Mouse (Mus musculus) gastrocnemius, postnatal 10 days (tissue): Measurements from ENCODE around the gene Irx6. TPM values are rescaled to one million over a fixed set of nuclear protein-coding genes. Genes with fewer than 3 reads are reported as not detected.

Experiments used
- DNase-seq: peaks from one replicate; pipeline ENCODE4 v3.0.0; 2021; ENCODE audit warnings: mixed read lengths
- total RNA-seq, 2 experiments: library from RNA; stranded (reverse); gene quantifications; 2 replicates each; pipeline ENCODE4 v1.2.3; 2021

The Irx6 gene
- total RNA-seq, 2 experiments from 2014 or later: 0.07 TPM; not detected in 1

DNA sequence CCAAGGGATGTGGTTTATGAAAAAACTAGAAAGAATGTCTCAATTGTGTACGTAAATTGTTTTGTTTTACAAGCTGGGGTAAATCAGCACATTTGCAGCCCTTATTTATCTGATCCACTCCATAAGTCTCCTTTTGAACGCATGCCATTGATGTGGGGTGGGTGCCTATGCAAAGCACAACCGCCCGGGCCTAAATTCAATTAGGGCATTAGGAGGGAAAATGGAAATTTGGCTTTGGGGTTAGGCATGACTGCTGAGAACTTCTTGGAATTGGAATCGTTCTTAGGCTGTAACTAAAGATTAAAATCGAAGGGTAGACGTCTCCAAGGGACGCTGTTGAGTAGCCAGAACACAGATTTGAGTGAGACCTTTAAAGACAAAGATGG lies 47.8 kb downstream of the Irx6 start:
- no peak for DNase-seq

DNA sequence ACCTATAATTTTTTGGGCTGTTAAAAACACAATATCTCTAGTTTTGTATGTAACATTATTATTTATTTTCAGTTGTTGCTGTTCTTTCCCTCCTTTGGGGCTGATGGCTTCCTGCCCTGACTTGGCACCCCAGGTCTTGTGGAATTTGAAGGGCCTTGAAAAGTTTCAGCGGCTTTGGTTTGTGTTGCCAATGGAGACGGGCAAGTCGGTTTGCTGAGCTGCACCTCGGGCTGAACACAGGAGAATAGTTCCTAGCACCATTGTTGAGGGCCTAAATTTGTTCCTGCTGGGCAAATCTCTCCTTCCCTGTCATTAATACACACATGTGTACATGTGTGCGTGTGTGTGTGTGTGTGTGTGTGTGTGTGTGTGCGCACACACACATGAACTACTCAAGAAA lies 49.2 kb downstream of the Irx6 start:
- no peak for DNase-seq

DNA sequence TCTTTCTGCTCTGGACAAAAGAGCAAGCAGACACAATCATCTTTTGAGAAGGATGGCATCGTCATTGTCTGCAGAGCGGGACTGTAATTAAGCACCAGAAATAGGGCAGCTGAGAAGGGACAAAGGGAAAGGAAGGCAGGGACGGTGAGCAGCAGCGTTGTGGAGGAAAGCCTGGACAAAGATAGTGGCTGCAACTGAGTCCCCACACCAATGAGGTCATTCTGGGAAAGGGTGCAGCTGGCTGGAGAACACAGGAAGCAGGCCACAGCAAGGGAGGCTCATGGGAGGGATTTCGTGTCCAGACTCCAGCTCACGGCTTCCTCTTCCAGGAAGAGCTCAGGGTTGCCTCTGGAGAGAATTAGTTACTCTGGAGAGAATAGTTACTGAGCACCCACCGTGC lies 49.9 kb downstream of the Irx6 start:
- no peak for DNase-seq

DNA sequence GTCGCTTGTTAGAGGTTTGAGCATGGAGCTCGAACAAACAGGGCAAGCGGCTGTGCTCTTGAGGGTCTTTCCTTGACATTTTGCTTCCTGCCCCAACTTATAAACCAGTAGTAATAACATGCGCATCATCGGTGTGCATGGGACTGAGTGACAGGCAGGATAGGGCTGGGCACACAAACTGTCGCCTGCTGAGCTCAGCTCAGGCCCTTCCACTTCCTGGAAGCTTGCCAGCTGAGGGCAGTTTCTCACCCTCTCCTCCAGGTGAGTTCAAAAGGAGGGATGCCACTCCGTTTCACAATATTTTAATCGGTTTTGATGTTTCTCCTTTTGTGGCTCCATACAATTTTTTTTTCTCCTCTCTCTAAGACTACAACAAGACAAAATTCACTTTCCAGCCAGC lies 50.3 kb downstream of the Irx6 start:
- DNase-seq: no peak

Other genes starting within 250 kb of the Irx6 start
- gene Mmp2, start 153.0 kb downstream of the Irx6 start, total RNA-seq: 100 to 1,000 TPM; 202 to 254 TPM
- 1 to 10 TPM; 1.4 to 2.0 TPM for gene Lpcat2, start 181.1 kb downstream of the Irx6 start, total RNA-seq
- under 1 TPM in 1 of 2 experiments, not detected in 1; 0.45 TPM for gene Capns2, start 227.1 kb downstream of the Irx6 start, total RNA-seq